Mouse (Mus musculus): ENCODE results near the gene Slain2. TPM values are rescaled to one million over a fixed set of nuclear protein-coding genes. Genes with fewer than 3 reads are reported as not detected.
A peak's percentile ranks its signal among the peaks of the same experiment; 100 is the strongest.
"Not testable (repeated sequence)": the region's sequence is repeated elsewhere in the genome, so short reads cannot be mapped to it uniquely, and the experiment has no call there.

Slain2 gene
- polyA plus RNA-seq, 1 experiment: 16.9 TPM

DNA sequence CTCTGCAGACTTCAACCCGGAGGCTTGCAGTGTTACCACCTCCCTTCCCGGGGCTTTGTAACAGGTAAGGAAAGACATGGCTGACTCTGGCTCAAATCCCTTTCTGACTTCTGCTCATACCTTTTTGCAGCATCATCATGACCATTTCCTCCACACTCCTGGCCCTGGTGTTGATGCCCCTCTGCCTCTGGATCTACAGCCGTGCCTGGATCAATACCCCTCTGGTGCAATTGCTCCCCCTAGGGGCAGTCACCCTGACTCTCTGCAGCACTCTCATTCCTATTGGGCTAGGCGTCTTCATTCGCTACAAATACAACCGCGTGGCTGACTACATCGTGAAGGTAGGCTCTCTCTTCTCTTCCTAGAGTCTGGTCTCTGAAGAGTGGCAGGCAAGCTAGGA lies 94.1 kb downstream of the Slain2 start:
- peaks cover 26% of the 10 kb centered on the region for H3K27me3 ChIP-seq (ENCODE audit: control insufficient read depth, insufficient read depth, low read length)
- not testable (repeated sequence) for H3K4me1 ChIP-seq (ENCODE audit: control insufficient read depth, insufficient read depth, insufficient read length, low read length); H3K27ac ChIP-seq (ENCODE audit: insufficient read depth, low read depth, low read length); H3K36me3 ChIP-seq (ENCODE audit: control insufficient read depth, insufficient read depth, low read length); H3K4me3 ChIP-seq (ENCODE audit: low read depth, low read length)
- TF ChIP-seq CTCF (IDR thresholded peaks at IDR 0.05; ENCODE audit: extremely low read depth, insufficient read length, insufficient replicate concordance, low read depth, low read length): peak; percentile 26; the same call in 1 of the 2 replicates
- WGBS: 28% methylated on average over 8 of the region's 8 CpGs

DNA sequence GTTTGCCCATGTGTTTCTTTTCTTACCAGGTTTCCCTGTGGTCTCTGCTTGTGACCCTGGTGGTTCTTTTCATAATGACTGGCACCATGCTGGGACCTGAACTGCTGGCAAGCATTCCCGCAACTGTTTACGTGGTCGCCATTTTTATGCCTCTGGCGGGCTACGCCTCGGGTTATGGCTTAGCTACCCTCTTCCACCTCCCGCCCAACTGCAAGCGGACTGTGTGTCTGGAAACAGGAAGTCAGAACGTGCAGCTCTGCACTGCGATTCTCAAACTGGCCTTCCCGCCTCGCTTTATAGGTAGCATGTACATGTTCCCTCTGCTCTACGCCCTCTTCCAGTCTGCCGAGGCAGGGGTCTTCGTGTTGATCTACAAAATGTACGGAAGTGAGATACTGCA lies 97.7 kb downstream of the Slain2 start:
- H3K36me3 ChIP-seq (ENCODE audit: control insufficient read depth, insufficient read depth, low read length); H3K4me3 ChIP-seq (ENCODE audit: low read depth, low read length): not testable (repeated sequence)
- WGBS: 85% methylated on average over 16 of the region's 16 CpGs

GRCm38 (mm10) chr5:73012884-73013610 lies 98.9 kb downstream of the Slain2 start:
- H3K4me3 ChIP-seq (ENCODE audit: low read depth, low read length): peak overlapping the region; percentile 55; the same call in 1 of the 2 replicates
- not testable (repeated sequence) for H3K36me3 ChIP-seq (ENCODE audit: control insufficient read depth, insufficient read depth, low read length); H3K4me1 ChIP-seq (ENCODE audit: control insufficient read depth, insufficient read depth, insufficient read length, low read length); H3K27ac ChIP-seq (ENCODE audit: insufficient read depth, low read depth, low read length)
- H3K27me3 ChIP-seq (ENCODE audit: control insufficient read depth, insufficient read depth, low read length): peaks cover 25% of the 10 kb centered on the region
- 25% methylated on average over 26 of the region's 27 CpGs for WGBS

More for the DNA sequence above, 97.7 kb downstream of the Slain2 start:
- H3K4me1 ChIP-seq (ENCODE audit: control insufficient read depth, insufficient read depth, insufficient read length, low read length); H3K27ac ChIP-seq (ENCODE audit: insufficient read depth, low read depth, low read length): not testable (repeated sequence)
- peaks cover 36% of the 10 kb centered on the region for H3K27me3 ChIP-seq (ENCODE audit: control insufficient read depth, insufficient read depth, low read length)

DNA sequence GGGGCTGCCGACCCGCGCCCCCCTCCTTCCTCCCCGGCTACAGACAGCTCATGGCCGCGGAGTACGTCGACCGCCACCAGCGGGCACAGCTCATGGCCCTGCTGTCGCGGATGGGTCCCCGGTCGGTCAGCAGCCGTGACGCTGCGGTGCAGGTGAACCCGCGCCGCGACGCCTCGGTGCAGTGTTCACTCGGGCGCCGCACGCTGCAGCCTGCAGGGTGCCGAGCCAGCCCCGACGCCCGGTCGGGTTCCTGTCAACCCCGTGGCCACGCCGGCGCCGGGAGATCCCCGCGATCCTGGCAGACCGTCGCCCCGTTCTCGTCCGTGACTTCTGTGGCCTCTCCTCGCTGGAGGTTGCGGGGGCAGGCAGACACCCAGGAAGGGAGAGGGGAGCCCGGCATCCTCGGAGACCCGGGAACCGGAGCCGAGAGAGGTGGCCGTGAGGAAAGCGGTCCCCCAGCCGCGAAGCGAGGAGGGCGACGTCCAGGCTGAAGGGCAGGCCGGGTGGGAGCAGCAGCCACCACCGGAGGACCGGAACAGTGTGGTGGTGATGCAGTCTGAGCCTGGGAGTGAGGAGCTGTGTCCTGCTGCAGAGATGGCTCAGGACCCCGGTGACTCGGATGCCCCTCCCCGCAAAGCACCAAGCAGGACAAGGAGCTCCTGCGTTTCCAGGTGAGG lies 99.6 kb downstream of the Slain2 start:
- WGBS: 2% methylated on average over 57 of the region's 65 CpGs
- H3K27ac ChIP-seq (ENCODE audit: insufficient read depth, low read depth, low read length); H3K36me3 ChIP-seq (ENCODE audit: control insufficient read depth, insufficient read depth, low read length); H3K4me1 ChIP-seq (ENCODE audit: control insufficient read depth, insufficient read depth, insufficient read length, low read length): not testable (repeated sequence)
- H3K4me3 ChIP-seq (ENCODE audit: low read depth, low read length): peak overlapping the region; percentile 55
- peaks cover 21% of the 10 kb centered on the region for H3K27me3 ChIP-seq (ENCODE audit: control insufficient read depth, insufficient read depth, low read length)

DNA sequence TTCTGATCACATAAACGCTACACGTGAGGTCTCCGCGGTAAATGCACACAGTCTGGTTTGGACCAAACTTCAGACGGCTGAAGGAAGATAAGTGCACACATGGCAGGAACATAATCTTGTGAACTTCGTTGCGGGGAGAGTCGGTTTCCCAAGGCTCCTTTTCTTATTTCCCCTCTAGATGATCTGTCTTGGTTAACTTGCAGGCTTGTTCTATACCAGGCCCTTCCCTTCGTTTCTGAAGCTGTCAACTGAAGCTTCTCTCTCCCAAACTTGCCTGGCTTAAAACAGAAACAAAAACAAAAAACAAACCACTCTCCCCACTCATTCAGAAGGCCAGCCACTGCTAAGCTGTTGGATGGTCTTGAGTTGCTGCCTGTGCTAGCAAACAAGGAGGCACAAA lies 100.6 kb downstream of the Slain2 start:
- Histone ChIP-seq H3K27me3 (ENCODE audit: control insufficient read depth, insufficient read depth, low read length) (peaks cover 21% of the 10 kb centered on the region), H3K27ac (ENCODE audit: insufficient read depth, low read depth, low read length) (no peak overlapping the region), H3K4me1 (ENCODE audit: control insufficient read depth, insufficient read depth, insufficient read length, low read length) (0 out of 2 replicates have a peak, but pooled peaks cover 4% of the 10 kb centered on the region), H3K4me3 (ENCODE audit: low read depth, low read length) (no peak overlapping the region), H3K36me3 (ENCODE audit: control insufficient read depth, insufficient read depth, low read length) (no peaks in the 10 kb centered on the region)
- 55% methylated on average over 9 of the region's 9 CpGs for WGBS
- TF ChIP-seq POLR2A (IDR thresholded peaks at IDR 0.05; ENCODE audit: low read depth, low read length): no peak
- TF ChIP-seq CTCF (IDR thresholded peaks at IDR 0.05; ENCODE audit: extremely low read depth, insufficient read length, insufficient replicate concordance, low read depth, low read length): no peak

GRCm38 (mm10) chr5:73023801-73024200 lies 109.7 kb downstream of the Slain2 start:
- peaks cover 51% of the 10 kb centered on the region for H3K36me3 ChIP-seq (ENCODE audit: control insufficient read depth, insufficient read depth, low read length)
- 95% methylated on average over 13 of the region's 13 CpGs for WGBS
- no peak overlapping the region for H3K27ac ChIP-seq (ENCODE audit: insufficient read depth, low read depth, low read length)
- TF ChIP-seq POLR2A (IDR thresholded peaks at IDR 0.05; ENCODE audit: low read depth, low read length): no peak
- TF ChIP-seq CTCF (IDR thresholded peaks at IDR 0.05; ENCODE audit: extremely low read depth, insufficient read length, insufficient replicate concordance, low read depth, low read length): no peak
- no peaks in the 10 kb centered on the region for H3K27me3 ChIP-seq (ENCODE audit: control insufficient read depth, insufficient read depth, low read length)
- H3K4me1 ChIP-seq (ENCODE audit: control insufficient read depth, insufficient read depth, insufficient read length, low read length): no peaks in the 10 kb centered on the region
- H3K4me3 ChIP-seq (ENCODE audit: low read depth, low read length): no peak overlapping the region

Other genes with a start within 250 kb of the Slain2 start
- gene Txk, start 161.5 kb upstream of the Slain2 start, polyA plus RNA-seq (2012; rRNA removed): 0.20 and 0.34 TPM in 2 replicates
- 0.85 and 7.1 TPM in 2 replicates for gene Tec, start 45.8 kb upstream of the Slain2 start, polyA plus RNA-seq (2012; rRNA removed)
- gene Gm10135, start 60.4 kb downstream of the Slain2 start, polyA plus RNA-seq (2012; rRNA removed): not detected in 2 replicates
- gene Slc10a4, start 92.6 kb downstream of the Slain2 start, polyA plus RNA-seq (2012; rRNA removed): 0.89 and 1.6 TPM in 2 replicates

Data from small intestine, adult 2 months (tissue).